Mouse (Mus musculus) intestine, postnatal 0 days (tissue): ENCODE results near the gene Acot11. TPM values are rescaled to one million over a fixed set of nuclear protein-coding genes. Genes with fewer than 3 reads are reported as not detected.
A peak's percentile ranks its signal among the peaks of the same experiment; 100 is the strongest.
"Not testable (repeated sequence)": the region's sequence is repeated elsewhere in the genome, so short reads cannot be mapped to it uniquely, and the experiment has no call there.

Source experiments
- ATAC-seq: fragments of 200-750 bp; cut with Nextera tagmentation; 2 replicates; pipeline ENCODE4 v1.8.0; 2017; ENCODE audit warnings: mild to moderate bottlenecking, moderate TSS enrichment, moderate library complexity
- H3K27ac ChIP-seq: fragments of 300-500 bp; sonication (generic); 2 replicates; pipeline ENCODE4 v1.5.1; 2014; ENCODE audit warnings: mild to moderate bottlenecking, low read depth, low read length, moderate library complexity
- H3K27me3 ChIP-seq: fragments of 300-500 bp; sonication (generic); replicated peaks from 2 replicates; pipeline ENCODE4 v1.6.1; 2014; ENCODE audit warnings: low read length, mixed read lengths; ENCODE audit not compliant: control insufficient read depth, insufficient read depth
- H3K36me3 ChIP-seq: fragments of 300-500 bp; sonication (generic); 2 replicates; pipeline ENCODE4 v1.6.1; 2014; ENCODE audit warnings: mild to moderate bottlenecking, moderate library complexity; ENCODE audit not compliant: control insufficient read depth, insufficient read depth
- H3K4me1 ChIP-seq: fragments of 300-500 bp; sonication (generic); replicated peaks from 2 replicates; pipeline ENCODE4 v1.6.1; 2014; ENCODE audit warnings: antibody characterized with exemption, low read length, mixed read lengths; ENCODE audit not compliant: control insufficient read depth, insufficient read depth
- H3K4me2 ChIP-seq: fragments of 300-500 bp; sonication (generic); replicated peaks from 2 replicates; pipeline ENCODE4 v1.6.1; 2014; ENCODE audit warnings: low read depth, mild to moderate bottlenecking, moderate library complexity
- H3K4me3 ChIP-seq: fragments of 300-500 bp; sonication (generic); 2 replicates; pipeline ENCODE4 v1.5.1; 2014; ENCODE audit warnings: low read depth, low read length
- H3K9ac ChIP-seq: fragments of 300-500 bp; sonication (generic); 2 replicates; pipeline ENCODE4 v1.6.1; 2014; ENCODE audit warnings: mild to moderate bottlenecking, low read depth, low read length
- H3K9me3 ChIP-seq: fragments of 300-500 bp; sonication (generic); 2 replicates; pipeline ENCODE4 v1.6.1; 2016; ENCODE audit warnings: mixed run types; ENCODE audit not compliant: control insufficient read depth
- CTCF ChIP-seq: sonication (generic); IDR thresholded peaks from 2 replicates; pipeline ENCODE4 v1.5.1; 2016; ENCODE audit warnings: low read depth, mild to moderate bottlenecking, control low read depth, antibody characterized with exemption, moderate library complexity
- WGBS: fragments of 180-500 bp; shearing (Covaris S2); extraction: QIAGEN DNeasy Blood & Tissue Kit; methylation state at CpG from one replicate; pipeline ENCODE4 v1.1.7; 2014; 5-methylcytosine and 5-hydroxymethylcytosine counted together
- polyA plus RNA-seq: library from polyadenylated mRNA; unstranded; fragments of >200 nt; fragmentation: Nextera tagmentation; extraction: Ambion mirVana; gene quantifications from 2 replicates; pipeline ENCODE4 v1.2.1, GENCODE M21; 2015

Acot11 gene
- polyA plus RNA-seq, 1 experiment from 2014 or later, result 7.8 TPM

DNA sequence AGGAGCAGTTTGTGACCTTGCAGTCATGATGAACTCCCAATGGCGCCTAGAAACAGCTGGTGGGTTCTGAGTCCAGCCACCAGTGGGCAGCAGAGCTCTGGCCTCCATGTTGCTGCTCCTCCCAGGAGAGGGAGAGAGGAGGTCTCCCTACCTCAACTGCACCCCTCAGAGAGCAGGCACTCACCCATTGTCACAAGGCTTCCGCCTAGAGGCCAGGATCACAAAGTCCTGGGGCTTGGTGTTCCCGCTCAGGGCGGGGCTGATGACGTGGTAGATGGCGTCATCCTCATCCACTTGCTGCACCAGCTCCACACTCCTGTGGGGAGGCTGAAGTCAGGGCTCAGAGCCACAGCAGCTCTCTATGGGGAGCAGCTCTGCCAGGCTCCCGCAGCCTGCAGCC lies 55.1 kb downstream of the Acot11 start:
- peak; percentile 90 for ATAC-seq
- 16% methylated on average over 7 of the region's 7 CpGs for WGBS

GRCm38 (mm10) chr4:106747001-106747580 lies 57.7 kb downstream of the Acot11 start:
- TF ChIP-seq CTCF, result no peak
- H3K4me2 ChIP-seq, result no peak overlapping the region

More for the DNA sequence above, 55.1 kb downstream of the Acot11 start:
- Histone ChIP-seq H3K27ac (peak overlapping the region; percentile 58; the same call in 1 of the 2 replicates), H3K27me3 (no peaks in the 10 kb centered on the region), H3K36me3 (peaks cover 45% of the 10 kb centered on the region), H3K9ac (no peak overlapping the region), H3K9me3 (no peaks in the 10 kb centered on the region), H3K4me2 (peak overlapping the region; percentile 35), H3K4me3 (no peak overlapping the region), H3K4me1 (0 out of 2 replicates have a peak, but pooled peaks cover 12% of the 10 kb centered on the region)
- peak; percentile 95 for TF ChIP-seq CTCF

DNA sequence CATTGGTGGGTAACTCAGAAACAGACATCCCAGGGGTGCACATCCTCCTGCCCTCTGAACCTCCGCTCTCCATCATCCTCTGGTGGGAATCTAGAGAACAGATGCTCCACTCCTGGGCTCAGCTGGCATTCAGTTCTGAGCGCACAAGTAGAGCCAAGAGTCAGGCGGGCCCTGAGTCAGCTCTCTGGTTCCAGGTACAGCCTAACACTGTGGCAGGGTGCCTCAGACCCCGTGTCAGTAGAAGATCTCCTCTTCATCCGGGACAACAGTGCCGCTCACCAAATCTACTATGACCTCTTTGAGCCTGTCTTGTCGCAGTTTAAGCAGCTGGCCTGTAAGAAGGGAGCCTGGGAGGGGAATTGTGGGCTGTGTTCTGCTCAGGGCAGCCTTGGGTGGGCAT lies 58.9 kb downstream of the Acot11 start:
- Histone ChIP-seq H3K36me3 (peaks cover 15% of the 10 kb centered on the region; the same call in 1 of the 2 replicates), H3K27me3 (no peaks in the 10 kb centered on the region), H3K4me2 (no peak overlapping the region), H3K4me1 (0 out of 2 replicates have a peak, but pooled peaks cover 12% of the 10 kb centered on the region), H3K9ac (no peak overlapping the region), H3K27ac (no peak overlapping the region), H3K4me3 (no peak overlapping the region), H3K9me3 (no peaks in the 10 kb centered on the region)
- 82% methylated on average over 7 of the region's 7 CpGs for WGBS
- ATAC-seq, result no peak
- TF ChIP-seq CTCF, result no peak

More at GRCm38 (mm10) chr4:106747001-106747580, 57.7 kb downstream of the Acot11 start:
- Histone ChIP-seq H3K9ac (no peak overlapping the region), H3K4me3 (no peak overlapping the region), H3K4me1 (0 out of 2 replicates have a peak, but pooled peaks cover 12% of the 10 kb centered on the region), H3K27me3 (no peaks in the 10 kb centered on the region), H3K36me3 (peaks cover 21% of the 10 kb centered on the region; the same call in 1 of the 2 replicates), H3K9me3 (no peaks in the 10 kb centered on the region), H3K27ac (no peak overlapping the region)
- no peak for ATAC-seq
- WGBS, result 86% methylated on average over 1 of the region's 1 CpGs

- no peak for ATAC-seq
- WGBS, result 48% methylated on average over 3 of the region's 3 CpGs
Measured at GRCm38 (mm10) chr4:106737904-106738303, 66.9 kb downstream of the Acot11 start.

DNA sequence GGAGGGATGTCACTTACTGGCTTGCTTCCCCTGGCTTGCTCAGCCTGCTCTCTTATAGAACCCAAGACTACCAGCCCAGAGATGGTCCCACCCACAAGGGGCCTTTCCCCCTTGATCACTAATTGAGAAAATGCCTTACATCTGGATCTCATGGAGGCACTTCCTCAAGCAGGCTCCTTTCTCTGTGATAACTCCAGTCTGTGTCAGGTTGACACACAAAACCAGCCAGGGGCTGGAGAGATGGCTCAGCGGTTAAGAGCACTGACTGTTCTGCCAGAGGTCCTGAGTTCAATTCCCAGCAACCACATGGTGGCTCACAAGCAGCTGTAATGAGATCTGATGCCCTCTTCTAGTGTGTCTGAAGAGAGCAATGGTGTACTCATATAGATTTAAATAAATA lies 67.9 kb downstream of the Acot11 start:
- WGBS, result 97% methylated on average over 1 of the region's 1 CpGs
- not testable (repeated sequence) for H3K27ac ChIP-seq, H3K36me3 ChIP-seq, H3K27me3 ChIP-seq, H3K9me3 ChIP-seq, H3K4me3 ChIP-seq, ATAC-seq, H3K9ac ChIP-seq, H3K4me2 ChIP-seq, H3K4me1 ChIP-seq

More at GRCm38 (mm10) chr4:106737904-106738303, 66.9 kb downstream of the Acot11 start:
- no peak for TF ChIP-seq CTCF
- Histone ChIP-seq H3K27ac (no peak overlapping the region), H3K4me2 (no peak overlapping the region), H3K9me3 (no peaks in the 10 kb centered on the region), H3K4me1 (no peaks in the 10 kb centered on the region), H3K36me3 (no peaks in the 10 kb centered on the region), H3K9ac (no peak overlapping the region), H3K4me3 (no peak overlapping the region), H3K27me3 (no peaks in the 10 kb centered on the region)

DNA sequence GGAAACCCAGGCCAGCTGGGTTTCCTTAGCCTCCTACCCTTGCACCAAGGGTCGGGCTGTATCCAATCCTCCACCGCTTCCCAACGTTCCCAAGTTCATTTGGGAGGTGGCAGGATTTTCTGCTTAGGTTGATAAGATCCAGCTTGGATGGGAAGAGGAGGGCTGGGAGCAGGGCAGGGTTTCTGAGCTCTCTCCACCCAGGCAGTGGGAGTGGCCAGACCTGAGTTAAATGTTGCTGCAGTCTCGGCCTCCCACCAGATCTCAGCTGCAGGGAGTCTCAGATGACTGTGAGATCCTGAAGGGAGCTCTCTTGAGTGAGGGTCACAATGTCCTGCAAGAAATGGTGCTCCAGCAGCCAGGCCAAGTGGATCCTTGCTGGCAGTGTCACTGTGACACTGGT lies 71.2 kb downstream of the Acot11 start, which contains the start of gene Fam151a:
Fam151a (plus strand) TSS at position 254 of the 400 bp plus-strand sequence.
- Histone ChIP-seq H3K36me3 (no peaks in the 10 kb centered on the region), H3K9ac (no peak within 1 kb of the TSS), H3K4me1 (no peaks in the 10 kb centered on the region), H3K27ac (no peak within 1 kb of the TSS), H3K27me3 (no peaks in the 10 kb centered on the region), H3K4me2 (no peak within 1 kb of the TSS), H3K9me3 (no peaks in the 10 kb centered on the region), H3K4me3 (no peak within 1 kb of the TSS)
- TF ChIP-seq CTCF, result no peak
- 29% methylated on average over 4 of the region's 4 CpGs for WGBS
- ATAC-seq, result no peak
